Mouse (Mus musculus): ENCODE results near the gene Yjefn3. TPM values are rescaled to one million over a fixed set of nuclear protein-coding genes. Genes with fewer than 3 reads are reported as not detected.

The Yjefn3 gene
- total RNA-seq, 2 experiments from 2014 or later = 9.1 to 12.1 TPM

DNA sequence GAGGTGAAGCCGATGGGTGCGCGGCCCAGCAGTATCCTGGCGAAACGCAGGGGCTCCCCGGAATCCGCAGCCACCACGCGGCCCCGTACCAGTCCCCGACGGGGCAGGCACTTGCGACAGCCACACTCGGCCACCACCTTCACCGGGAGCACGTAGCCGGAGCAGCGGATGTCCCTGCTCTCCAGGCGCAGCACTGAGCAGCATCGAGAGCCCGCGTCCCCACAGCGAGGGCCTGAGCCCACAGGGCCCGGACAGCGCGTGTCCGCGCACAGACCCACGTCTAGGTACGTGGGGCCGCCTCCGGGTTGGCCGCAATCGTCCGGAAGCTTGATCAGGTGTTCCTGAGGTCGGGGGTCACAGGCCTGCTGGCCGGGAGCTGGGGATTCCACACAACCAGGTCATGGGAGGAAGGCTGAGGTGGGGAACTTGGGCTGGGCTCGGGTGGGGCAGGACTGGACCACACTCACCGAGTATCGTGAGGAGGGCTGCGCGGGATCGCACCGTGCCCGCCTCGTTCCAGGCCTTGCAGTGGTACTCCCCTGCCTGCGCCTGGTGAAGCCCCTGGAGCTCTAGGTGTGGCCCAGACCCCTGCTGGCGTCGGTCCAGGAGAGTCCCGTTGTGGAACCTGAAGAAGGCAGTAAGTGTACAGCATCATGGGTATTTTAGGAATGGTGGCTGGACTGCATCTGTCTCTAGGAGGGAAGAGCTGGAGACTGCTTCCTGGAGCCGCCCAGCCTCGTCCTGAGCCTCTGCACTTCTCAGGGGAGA lies 19.5 kb downstream of the Yjefn3 start:
- no peak for DNase-seq
- intact Hi-C loops (cut with DNase I) = no loop called here

- peak; percentile 40 to 56 for DNase-seq
- intact Hi-C loops (cut with DNase I) = no loop called here
These were observed 20.3 kb downstream of the Yjefn3 start for GRCm38 (mm10) chr8:69882021-69882756.

DNA sequence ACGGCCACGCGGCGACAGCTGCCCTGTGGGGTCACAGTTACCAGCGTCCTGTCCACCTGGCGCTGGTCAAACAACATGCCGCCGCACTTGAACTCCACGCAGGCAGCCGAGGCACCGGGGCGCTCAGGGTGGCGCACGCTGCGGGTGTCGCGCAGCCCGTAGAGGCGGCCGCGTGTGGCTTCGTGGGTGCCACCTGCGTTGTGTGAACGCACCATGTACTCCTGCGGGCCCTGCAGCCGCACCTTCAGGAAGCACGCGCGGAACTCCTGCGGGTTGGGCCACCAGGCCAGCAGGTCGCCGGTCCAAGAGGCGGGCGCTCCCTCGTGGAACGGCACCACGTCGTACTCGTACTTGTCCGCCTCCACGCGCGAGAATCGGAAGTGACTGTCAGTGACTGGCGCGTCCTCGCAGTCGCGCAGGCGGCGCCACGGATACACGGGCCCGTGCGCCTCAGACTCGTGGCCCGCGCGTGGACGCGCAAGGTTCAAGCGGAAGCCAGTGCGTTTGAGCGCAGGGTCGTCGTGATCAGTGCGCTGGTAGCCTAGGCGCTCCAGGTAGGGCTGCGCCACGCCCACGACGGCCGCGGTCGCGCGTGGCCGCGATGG lies 21.1 kb downstream of the Yjefn3 start:
- intact Hi-C loops (cut with DNase I) = no loop called here
- no peak for DNase-seq

DNA sequence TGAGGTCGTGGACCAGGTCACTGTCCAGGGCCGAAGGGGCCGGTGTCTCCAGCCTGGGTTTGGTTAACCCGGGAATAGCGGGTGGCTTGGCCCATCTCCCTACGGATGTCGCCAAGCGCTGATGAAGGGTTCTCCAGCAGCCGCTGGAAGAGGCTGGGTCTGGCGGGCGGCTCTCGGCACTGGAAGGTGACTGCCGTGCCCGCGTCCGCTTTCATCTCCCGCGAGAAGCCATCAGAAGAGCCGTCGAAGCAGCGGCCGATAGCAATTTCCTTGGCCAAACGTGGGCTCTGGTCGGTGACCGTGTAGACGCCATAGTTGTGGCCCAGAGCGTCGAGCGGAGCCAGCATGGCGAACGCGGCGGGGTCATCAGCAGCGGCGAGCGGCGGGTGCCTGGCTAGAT lies 21.7 kb downstream of the Yjefn3 start:
- no peak for DNase-seq
- intact Hi-C loops (cut with DNase I) = no loop called here

DNA sequence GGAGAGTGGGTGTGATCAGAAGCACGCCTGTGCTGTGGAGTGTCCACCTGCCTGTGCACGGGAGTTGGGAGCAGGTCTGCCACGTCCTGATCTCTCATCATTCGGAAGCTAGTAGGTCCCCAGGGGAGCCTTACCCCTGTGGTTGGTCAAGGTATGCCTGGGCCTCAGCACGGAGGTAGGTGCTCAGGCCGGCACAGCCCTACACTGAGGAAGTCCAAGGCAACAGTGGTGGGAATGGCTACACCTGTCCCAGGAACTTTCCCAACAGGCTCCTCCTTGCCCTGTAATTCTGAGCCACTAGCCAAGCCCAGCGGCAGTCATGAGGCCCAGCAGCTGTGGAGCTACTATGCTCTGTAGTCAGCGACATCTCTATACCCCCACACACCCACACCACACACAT lies 22.8 kb downstream of the Yjefn3 start:
- intact Hi-C loops (cut with DNase I) = no loop called here
- no peak for DNase-seq

DNA sequence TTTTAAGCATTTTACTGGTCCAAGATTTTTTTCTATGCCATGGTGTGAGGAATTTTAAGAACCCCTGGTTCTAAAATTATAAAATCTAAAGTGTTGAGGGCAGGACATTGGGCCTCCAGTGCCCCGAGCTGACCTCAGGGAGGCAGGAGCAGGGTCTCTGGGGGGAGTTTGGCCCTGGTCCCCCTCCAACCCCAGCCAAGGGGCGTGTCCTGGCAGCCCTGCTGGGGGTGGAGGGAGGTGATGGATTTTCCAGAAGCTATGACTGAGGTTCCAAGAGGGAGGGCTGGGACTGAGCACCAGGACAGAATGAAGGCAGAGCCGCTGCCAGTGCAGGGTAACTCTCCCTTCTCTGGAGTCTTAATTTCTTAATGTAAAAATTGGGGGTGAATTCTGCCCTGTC lies 24.5 kb downstream of the Yjefn3 start:
- intact Hi-C loops (cut with DNase I) = no loop called here
- no peak for DNase-seq

GRCm38 (mm10) chr8:69877396-69877795 lies 25.1 kb downstream of the Yjefn3 start:
- intact Hi-C loops (cut with DNase I) = no loop called here
- DNase-seq = no peak

- intact Hi-C loops (cut with DNase I) = no loop called here
- no peak for DNase-seq
These were observed 25.5 kb downstream of the Yjefn3 start for GRCm38 (mm10) chr8:69876967-69877366.

- intact Hi-C loops (cut with DNase I) = no loop called here
- DNase-seq = no peak
These were observed 26.4 kb downstream of the Yjefn3 start for GRCm38 (mm10) chr8:69876097-69876496.

DNA sequence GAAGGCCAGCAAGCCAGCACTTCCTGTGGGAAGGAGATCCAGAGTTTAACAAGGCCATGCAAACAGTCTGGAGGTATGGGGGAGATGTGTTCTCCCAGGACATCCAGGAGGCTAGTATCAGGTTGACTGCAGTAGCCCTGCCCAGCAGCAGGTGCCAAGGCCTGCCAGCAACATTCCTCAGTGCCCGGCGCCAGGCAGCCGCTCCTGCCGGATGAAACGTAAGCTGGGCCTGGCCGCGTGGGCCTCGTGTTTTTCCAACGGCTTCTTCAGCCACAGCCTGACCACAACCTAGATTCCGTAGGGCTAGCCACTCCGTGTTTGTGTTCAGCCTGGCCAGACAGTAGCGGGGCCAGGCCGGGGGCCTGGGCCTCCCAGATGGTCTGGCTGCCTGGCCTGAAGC lies 27.9 kb downstream of the Yjefn3 start:
- DNase-seq = no peak
- intact Hi-C loops (cut with DNase I) = loop anchor here (1.0 to 5.0 kb wide), 6 partner anchors 16 to 292 kb away; partner anchors contain the start of gene Zfp868

DNA sequence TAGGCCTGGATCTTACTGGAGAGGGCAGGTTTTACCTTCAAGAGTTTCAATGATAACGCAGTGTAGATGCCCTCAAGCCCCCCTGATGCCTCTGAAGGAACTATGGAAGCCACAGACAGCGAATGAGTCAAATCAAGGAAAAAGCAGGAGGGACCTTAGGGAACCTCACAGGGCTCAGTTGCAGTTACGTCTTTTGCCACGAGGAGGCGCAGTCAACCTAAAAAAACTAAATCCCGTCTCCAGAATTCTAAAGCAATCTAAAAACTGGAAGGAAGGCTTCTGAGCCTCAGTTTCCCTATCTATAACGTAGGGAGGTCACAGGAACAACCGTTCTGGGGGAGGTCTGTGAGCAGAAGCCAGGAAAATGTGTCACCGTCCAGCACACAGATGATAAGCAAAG lies 28.4 kb downstream of the Yjefn3 start:
- intact Hi-C loops (cut with DNase I) = loop anchor here (1.0 to 5.0 kb wide), 6 partner anchors 16 to 292 kb away; partner anchors contain the start of gene Zfp868
- peak; percentile 74 to 84 for DNase-seq

DNA sequence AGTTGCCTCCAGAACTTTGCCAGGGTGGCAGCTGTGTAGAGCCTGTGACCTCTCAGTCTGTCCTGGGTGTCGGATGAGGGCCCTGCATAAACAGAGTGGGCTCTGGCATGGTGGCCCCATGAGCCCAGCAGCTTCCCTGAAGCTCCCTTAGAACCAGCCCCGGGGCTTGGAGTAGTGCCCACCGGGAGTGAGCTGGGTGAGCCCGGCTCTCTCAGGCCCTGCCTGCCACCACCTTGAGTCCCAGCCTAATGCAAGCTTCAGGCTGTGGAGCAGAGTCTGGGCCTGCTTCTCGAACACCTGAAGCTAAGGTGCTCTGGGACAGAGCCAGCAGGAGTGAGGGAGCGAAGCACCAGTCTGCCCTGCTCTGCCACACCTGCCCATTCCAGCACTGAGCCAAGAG lies 31.6 kb downstream of the Yjefn3 start:
- intact Hi-C loops (cut with DNase I) = loop anchor here (5.0 kb wide), 1 partner anchor 244 kb away; the partner anchor contains the start of gene Zfp868

GRCm38 (mm10) chr8:69870003-69870765 lies 32.3 kb downstream of the Yjefn3 start:
- intact Hi-C loops (cut with DNase I) = loop anchor here (5.0 kb wide), 1 partner anchor 243 kb away; the partner anchor contains the start of gene Zfp868
- DNase-seq = no peak

More for the DNA sequence above, 31.6 kb downstream of the Yjefn3 start:
- no peak for DNase-seq

DNA sequence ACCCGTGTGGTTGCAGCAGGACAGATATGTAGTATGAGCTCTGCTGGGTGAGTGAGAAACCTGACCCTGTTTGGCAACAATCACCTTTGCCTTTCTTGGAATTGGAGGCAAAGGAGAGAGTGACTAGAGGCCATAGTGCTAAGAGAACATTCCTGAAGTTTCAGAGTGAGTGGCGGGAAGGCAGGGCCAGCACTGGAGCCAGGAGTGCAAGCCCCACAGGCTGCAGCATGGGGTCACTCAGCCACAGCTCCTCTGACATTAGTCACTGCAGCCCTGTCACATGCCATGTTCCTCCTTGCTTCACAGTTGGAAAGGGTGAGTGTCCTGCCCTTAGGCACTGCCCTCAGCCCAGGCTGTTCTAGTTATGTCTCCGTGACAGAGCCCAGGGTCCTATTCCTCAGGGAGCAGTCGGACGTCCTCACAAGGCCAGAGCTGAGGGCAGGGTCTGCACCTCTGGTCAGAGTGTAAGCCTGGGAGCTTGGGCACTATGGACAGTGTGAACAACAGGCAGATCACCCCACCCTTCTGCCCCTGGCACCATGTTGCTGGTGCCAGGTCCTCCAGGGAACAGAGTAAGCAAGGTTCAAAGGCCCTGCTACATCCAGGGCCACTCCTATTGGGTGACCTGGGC lies 34.7 kb downstream of the Yjefn3 start:
- DNase-seq = no peak
- intact Hi-C loops (cut with DNase I) = no loop called here

- intact Hi-C loops (cut with DNase I) = no loop called here
- DNase-seq = no peak
These were observed 38.3 kb downstream of the Yjefn3 start for GRCm38 (mm10) chr8:69864180-69864579.

GRCm38 (mm10) chr8:69863387-69864020 lies 39.0 kb downstream of the Yjefn3 start:
- no peak for DNase-seq
- intact Hi-C loops (cut with DNase I) = no loop called here

DNA sequence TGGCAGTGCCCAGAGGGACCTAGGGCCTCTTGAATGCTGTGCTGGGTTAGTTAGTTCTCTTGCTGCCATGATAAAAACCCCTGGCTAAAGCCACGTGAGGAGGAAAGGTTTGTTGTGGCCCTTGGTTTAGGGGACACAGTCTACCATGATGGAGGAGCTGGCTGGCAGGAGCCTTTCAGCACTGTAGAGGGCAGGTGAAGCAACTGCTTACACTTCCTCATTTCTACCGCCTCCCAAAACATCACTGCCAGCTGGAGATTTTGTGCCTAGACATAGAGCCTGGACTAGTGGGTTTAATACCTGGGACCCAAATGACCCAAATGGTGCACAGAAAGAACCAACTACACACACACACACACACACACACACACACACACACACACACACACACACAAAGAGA lies 41.3 kb downstream of the Yjefn3 start:
- no peak for DNase-seq
- intact Hi-C loops (cut with DNase I) = no loop called here

- intact Hi-C loops (cut with DNase I) = no loop called here
- no peak for DNase-seq
These were observed 41.7 kb downstream of the Yjefn3 start for GRCm38 (mm10) chr8:69860807-69861206.

GRCm38 (mm10) chr8:69853869-69854268 lies 48.6 kb downstream of the Yjefn3 start:
- intact Hi-C loops (cut with DNase I) = no loop called here
- no peak for DNase-seq

Measured in heart, postnatal 36 days (tissue).